Mouse (Mus musculus): Measurements from ENCODE around the gene Ric8a. TPM values are rescaled to one million over a fixed set of nuclear protein-coding genes. Genes with fewer than 3 reads are reported as not detected.

Ric8a gene
- polyA plus RNA-seq, 1 experiment from 2014 or later = 62.5 TPM

DNA sequence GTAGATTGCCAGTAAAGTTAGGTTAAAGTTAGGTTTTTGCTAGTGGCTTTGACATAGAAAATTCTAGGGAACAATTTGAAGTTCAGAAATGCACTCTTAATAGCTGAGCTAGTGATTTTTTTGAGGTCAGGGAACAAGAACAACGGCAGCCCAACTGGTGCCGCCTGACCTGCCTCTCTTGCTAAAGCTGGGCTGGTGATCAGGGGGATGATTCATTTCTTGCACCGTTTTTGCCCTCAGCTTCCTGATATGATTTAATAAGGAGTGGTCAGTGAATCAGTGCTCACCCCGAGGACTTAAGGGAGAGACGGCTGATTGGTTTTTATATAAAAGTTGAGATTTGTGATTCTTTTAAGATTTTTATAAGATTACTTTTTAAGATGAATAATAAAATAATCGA, 25.3 kb upstream of the Ric8a start:
- Histone ChIP-seq H3K4me3 (replicated peaks; ENCODE audit: low read length) (no peak overlapping the region), H3K4me2 (ENCODE audit: low read depth, low read length) (no peak overlapping the region), H3K9me3 (replicated peaks; ENCODE audit: control insufficient read depth, low read length) (no peaks in the 10 kb centered on the region), H3K4me1 (ENCODE audit: control insufficient read depth, insufficient read depth, low read length) (0 out of 2 replicates have a peak, but pooled peaks cover 7% of the 10 kb centered on the region), H3K36me3 (ENCODE audit: control insufficient read depth, insufficient read depth, low read length) (no peaks in the 10 kb centered on the region), H3K27ac (ENCODE audit: low read length) (no peak overlapping the region), H3K9ac (ENCODE audit: low read length) (no peak overlapping the region), H3K27me3 (ENCODE audit: control insufficient read depth, insufficient read depth, low read length) (no peaks in the 10 kb centered on the region)
- ATAC-seq (ENCODE audit: insufficient read depth, low FRiP score) = no peak
- 42% methylated on average over 6 of the region's 6 CpGs for WGBS

GRCm38 (mm10) chr7:140833341-140833740, 23.4 kb upstream of the Ric8a start:
- Histone ChIP-seq H3K4me2 (ENCODE audit: low read depth, low read length) (no peak overlapping the region), H3K36me3 (ENCODE audit: control insufficient read depth, insufficient read depth, low read length) (no peaks in the 10 kb centered on the region), H3K4me1 (ENCODE audit: control insufficient read depth, insufficient read depth, low read length) (0 out of 2 replicates have a peak, but pooled peaks cover 7% of the 10 kb centered on the region), H3K27me3 (ENCODE audit: control insufficient read depth, insufficient read depth, low read length) (no peaks in the 10 kb centered on the region), H3K27ac (ENCODE audit: low read length) (no peak overlapping the region), H3K9ac (ENCODE audit: low read length) (no peak overlapping the region), H3K4me3 (replicated peaks; ENCODE audit: low read length) (no peak overlapping the region), H3K9me3 (replicated peaks; ENCODE audit: control insufficient read depth, low read length) (no peaks in the 10 kb centered on the region)
- WGBS = 78% methylated on average over 4 of the region's 4 CpGs
- ATAC-seq (ENCODE audit: insufficient read depth, low FRiP score) = no peak

DNA sequence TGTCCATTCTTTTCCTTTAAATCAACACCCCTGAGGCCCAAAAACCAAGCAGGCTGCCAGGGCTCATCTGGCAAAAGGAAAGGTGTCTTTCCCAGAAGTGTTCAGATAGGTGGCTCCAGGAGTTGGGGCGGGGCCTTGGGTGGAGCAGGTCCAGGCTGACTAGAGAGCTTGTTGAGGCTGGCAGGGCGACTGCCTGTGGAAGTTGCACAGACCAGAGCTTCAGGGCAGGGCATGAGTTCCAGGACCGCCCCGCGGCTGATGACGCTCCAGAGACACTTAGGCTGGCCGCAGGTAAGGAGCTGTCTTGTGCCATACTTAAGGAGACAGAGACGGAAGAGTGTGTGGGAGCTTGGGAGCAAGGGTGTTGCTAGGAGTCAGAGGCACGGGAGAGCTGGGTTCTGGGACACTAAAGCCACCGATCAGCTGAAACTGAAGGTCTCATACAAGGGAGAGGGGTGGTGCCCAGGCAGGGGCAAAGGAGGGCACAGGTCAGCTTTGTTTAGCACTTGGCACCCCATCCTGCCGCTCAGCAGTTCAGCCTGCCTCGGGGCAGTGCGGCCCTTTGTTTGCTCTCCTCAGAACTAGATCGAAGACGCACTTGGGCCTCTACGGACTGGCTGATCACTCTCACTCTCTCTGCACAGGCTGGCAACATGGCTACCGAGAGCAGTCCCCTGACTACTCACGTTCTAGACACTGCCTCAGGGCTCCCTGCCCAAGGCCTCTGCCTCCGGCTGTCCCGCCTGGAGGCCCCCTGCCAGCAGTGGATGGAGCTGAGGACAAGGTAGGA, 21.6 kb upstream of the Ric8a start, which contains the start of gene Urah:
Urah (plus strand) TSS at position 51 of the 790 bp plus-strand sequence.
- Histone ChIP-seq H3K4me2 (ENCODE audit: low read depth, low read length) (peak within 1 kb of the TSS; percentile 39), H3K4me3 (replicated peaks; ENCODE audit: low read length) (peak within 1 kb of the TSS; percentile 30), H3K4me1 (ENCODE audit: control insufficient read depth, insufficient read depth, low read length) (0 out of 2 replicates have a peak, but pooled peaks cover 7% of the 10 kb centered on the region), H3K27me3 (ENCODE audit: control insufficient read depth, insufficient read depth, low read length) (no peaks in the 10 kb centered on the region), H3K9me3 (replicated peaks; ENCODE audit: control insufficient read depth, low read length) (no peaks in the 10 kb centered on the region), H3K27ac (ENCODE audit: low read length) (peak within 1 kb of the TSS; percentile 25; the same call in 1 of the 2 replicates), H3K36me3 (ENCODE audit: control insufficient read depth, insufficient read depth, low read length) (no peaks in the 10 kb centered on the region), H3K9ac (ENCODE audit: low read length) (peak within 1 kb of the TSS; percentile 62)
- WGBS = 35% methylated on average over 20 of the region's 20 CpGs
- peak; percentile 82 for ATAC-seq (ENCODE audit: insufficient read depth, low FRiP score)

- peak overlapping the region; percentile 39 for H3K4me2 ChIP-seq (ENCODE audit: low read depth, low read length)
- ATAC-seq (ENCODE audit: insufficient read depth, low FRiP score) = no peak
- 68% methylated on average over 2 of the region's 2 CpGs for WGBS
Observed at GRCm38 (mm10) chr7:140835758-140836087, 21.0 kb upstream of the Ric8a start.

DNA sequence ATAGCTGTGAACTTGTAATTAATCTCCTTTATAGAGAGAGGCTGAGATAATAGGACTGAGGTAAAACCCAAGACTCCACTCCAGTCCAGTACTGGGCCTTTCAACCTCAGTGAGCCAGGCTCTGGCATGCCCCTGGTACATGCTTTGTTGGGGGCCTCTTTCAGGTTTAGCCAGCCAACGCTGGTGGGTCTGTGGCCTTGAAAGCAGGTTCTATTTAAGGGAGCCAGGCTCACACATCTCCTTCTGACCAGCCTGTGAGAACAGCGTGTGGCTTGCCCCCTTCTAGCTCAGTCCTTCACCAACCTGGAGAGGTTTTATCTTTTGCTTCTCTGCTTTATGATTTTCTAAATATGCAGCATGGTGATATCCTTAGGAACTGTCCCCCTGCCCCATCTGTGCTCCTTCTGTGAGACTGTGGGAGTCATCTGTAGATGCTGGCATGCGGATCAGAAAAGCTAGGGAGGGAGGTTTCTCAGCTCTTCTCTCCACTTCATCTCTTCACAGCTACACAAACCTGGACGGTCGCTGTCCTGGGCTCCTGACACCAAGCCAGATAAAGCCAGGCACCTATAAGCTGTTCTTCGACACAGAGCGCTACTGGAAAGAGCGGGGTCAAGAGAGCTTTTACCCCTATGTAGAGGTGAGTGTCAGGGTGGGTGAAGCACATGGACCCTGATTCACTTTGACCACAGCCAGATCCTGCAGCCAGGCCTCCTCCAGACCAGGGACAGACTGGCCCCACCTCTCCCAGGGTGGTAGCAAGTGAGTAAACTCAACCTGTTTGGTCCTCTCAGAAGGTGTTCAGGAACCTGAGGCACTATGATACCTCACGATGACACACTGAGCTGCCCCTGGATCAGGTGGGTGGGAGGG, 20.3 kb upstream of the Ric8a start:
- no peak overlapping the region for H3K27ac ChIP-seq (ENCODE audit: low read length)
- no peaks in the 10 kb centered on the region; the same call in 1 of the 2 replicates for H3K27me3 ChIP-seq (ENCODE audit: control insufficient read depth, insufficient read depth, low read length)
- no peak for ATAC-seq (ENCODE audit: insufficient read depth, low FRiP score)
- 76% methylated on average over 9 of the region's 9 CpGs for WGBS
- no peak overlapping the region for H3K4me3 ChIP-seq (replicated peaks; ENCODE audit: low read length)
- no peaks in the 10 kb centered on the region for H3K36me3 ChIP-seq (ENCODE audit: control insufficient read depth, insufficient read depth, low read length)
- no peak overlapping the region for H3K9ac ChIP-seq (ENCODE audit: low read length)
- H3K4me2 ChIP-seq (ENCODE audit: low read depth, low read length) = no peak overlapping the region
- H3K4me1 ChIP-seq (ENCODE audit: control insufficient read depth, insufficient read depth, low read length) = 0 out of 2 replicates have a peak, but pooled peaks cover 7% of the 10 kb centered on the region
- no peaks in the 10 kb centered on the region for H3K9me3 ChIP-seq (replicated peaks; ENCODE audit: control insufficient read depth, low read length)

More at GRCm38 (mm10) chr7:140835758-140836087, 21.0 kb upstream of the Ric8a start:
- H3K4me3 ChIP-seq (replicated peaks; ENCODE audit: low read length) = peak overlapping the region; percentile 30
- no peaks in the 10 kb centered on the region for H3K36me3 ChIP-seq (ENCODE audit: control insufficient read depth, insufficient read depth, low read length)
- 0 out of 2 replicates have a peak, but pooled peaks cover 7% of the 10 kb centered on the region for H3K4me1 ChIP-seq (ENCODE audit: control insufficient read depth, insufficient read depth, low read length)
- H3K27ac ChIP-seq (ENCODE audit: low read length) = peak overlapping the region; percentile 25; the same call in 1 of the 2 replicates
- H3K9me3 ChIP-seq (replicated peaks; ENCODE audit: control insufficient read depth, low read length) = no peaks in the 10 kb centered on the region
- H3K27me3 ChIP-seq (ENCODE audit: control insufficient read depth, insufficient read depth, low read length) = no peaks in the 10 kb centered on the region
- peak overlapping the region; percentile 62 for H3K9ac ChIP-seq (ENCODE audit: low read length)

- no peak overlapping the region for H3K27ac ChIP-seq (ENCODE audit: low read length)
- no peaks in the 10 kb centered on the region for H3K36me3 ChIP-seq (ENCODE audit: control insufficient read depth, insufficient read depth, low read length)
- no peak for ATAC-seq (ENCODE audit: insufficient read depth, low FRiP score)
- no peaks in the 10 kb centered on the region for H3K9me3 ChIP-seq (replicated peaks; ENCODE audit: control insufficient read depth, low read length)
- no peak overlapping the region for H3K4me3 ChIP-seq (replicated peaks; ENCODE audit: low read length)
- H3K4me1 ChIP-seq (ENCODE audit: control insufficient read depth, insufficient read depth, low read length) = 0 out of 2 replicates have a peak, but pooled peaks cover 7% of the 10 kb centered on the region
- H3K27me3 ChIP-seq (ENCODE audit: control insufficient read depth, insufficient read depth, low read length) = no peaks in the 10 kb centered on the region; the same call in none of the 2 replicates
- no peak overlapping the region for H3K9ac ChIP-seq (ENCODE audit: low read length)
- no peak overlapping the region for H3K4me2 ChIP-seq (ENCODE audit: low read depth, low read length)
- WGBS = 52% methylated on average over 5 of the region's 5 CpGs
Observed at GRCm38 (mm10) chr7:140839556-140839955, 17.2 kb upstream of the Ric8a start.

DNA sequence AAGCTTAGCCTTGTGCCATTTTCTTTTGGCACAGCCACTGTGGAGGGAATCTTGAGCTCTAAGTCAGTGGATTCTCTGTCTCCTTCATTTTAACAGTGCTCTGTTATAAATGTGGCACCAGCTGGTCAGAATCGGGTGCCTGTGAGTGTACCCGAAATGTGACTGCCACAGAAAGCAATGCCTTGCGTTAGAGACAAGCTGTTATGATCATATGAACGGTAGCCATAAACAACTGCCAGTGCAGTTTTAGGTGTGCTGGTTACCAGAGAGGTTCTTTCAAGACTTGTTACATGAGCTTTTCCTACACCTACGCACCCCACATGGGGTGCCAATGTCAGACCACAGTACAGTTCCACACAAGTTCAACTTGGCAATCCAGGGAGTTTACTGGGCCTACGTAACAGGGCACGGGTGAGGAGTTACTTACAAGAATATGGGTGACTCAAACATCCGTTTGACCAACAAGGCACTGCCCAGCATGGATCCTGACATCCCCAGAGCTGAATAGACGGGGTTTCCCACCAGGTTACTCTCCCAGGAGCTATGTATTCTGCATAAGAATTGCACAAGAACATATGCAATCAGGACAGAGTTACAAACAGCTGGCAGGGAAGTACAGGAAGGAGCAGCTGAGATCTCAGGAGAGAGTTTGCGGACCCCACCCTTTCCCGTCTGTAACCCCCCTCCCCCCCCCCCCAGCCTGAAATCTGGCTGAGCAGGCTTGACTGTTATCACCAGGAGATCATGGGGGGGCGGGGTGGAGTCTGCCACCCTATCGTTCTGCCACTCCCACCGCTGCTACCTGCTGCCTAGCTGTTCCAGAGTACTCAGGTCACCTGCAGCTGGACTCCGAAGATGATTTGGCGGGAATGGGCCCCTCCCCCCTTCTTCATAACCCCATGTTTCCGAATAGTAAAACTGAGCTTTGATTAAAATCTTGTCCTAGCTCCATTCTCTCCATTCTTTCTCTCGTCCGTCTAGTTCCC, 15.7 kb upstream of the Ric8a start:
- no peak overlapping the region for H3K4me3 ChIP-seq (replicated peaks; ENCODE audit: low read length)
- 39% methylated on average over 16 of the region's 19 CpGs for WGBS
- H3K27me3 ChIP-seq (ENCODE audit: control insufficient read depth, insufficient read depth, low read length) = no peaks in the 10 kb centered on the region; the same call in none of the 2 replicates
- ATAC-seq (ENCODE audit: insufficient read depth, low FRiP score) = peak; percentile 44; the same call in 1 of the 2 replicates
- H3K36me3 ChIP-seq (ENCODE audit: control insufficient read depth, insufficient read depth, low read length) = no peaks in the 10 kb centered on the region
- no peak overlapping the region for H3K27ac ChIP-seq (ENCODE audit: low read length)
- no peaks in the 10 kb centered on the region for H3K9me3 ChIP-seq (replicated peaks; ENCODE audit: control insufficient read depth, low read length)
- no peak overlapping the region for H3K9ac ChIP-seq (ENCODE audit: low read length)
- no peak overlapping the region for H3K4me2 ChIP-seq (ENCODE audit: low read depth, low read length)
- H3K4me1 ChIP-seq (ENCODE audit: control insufficient read depth, insufficient read depth, low read length) = no peaks in the 10 kb centered on the region

GRCm38 (mm10) chr7:140843806-140844205, 13.0 kb upstream of the Ric8a start:
- no peak overlapping the region for H3K9ac ChIP-seq (ENCODE audit: low read length)
- H3K27me3 ChIP-seq (ENCODE audit: control insufficient read depth, insufficient read depth, low read length) = no peaks in the 10 kb centered on the region; the same call in none of the 2 replicates
- no peak for ATAC-seq (ENCODE audit: insufficient read depth, low FRiP score)
- H3K4me2 ChIP-seq (ENCODE audit: low read depth, low read length) = no peak overlapping the region
- no peaks in the 10 kb centered on the region for H3K36me3 ChIP-seq (ENCODE audit: control insufficient read depth, insufficient read depth, low read length)
- H3K27ac ChIP-seq (ENCODE audit: low read length) = no peak overlapping the region
- WGBS = 64% methylated on average over 7 of the region's 7 CpGs
- no peaks in the 10 kb centered on the region for H3K4me1 ChIP-seq (ENCODE audit: control insufficient read depth, insufficient read depth, low read length)
- no peaks in the 10 kb centered on the region for H3K9me3 ChIP-seq (replicated peaks; ENCODE audit: control insufficient read depth, low read length)
- no peak overlapping the region for H3K4me3 ChIP-seq (replicated peaks; ENCODE audit: low read length)
